Mouse (Mus musculus) T-helper 2 cell (primary cell): ENCODE measurements around the gene Rrp12.
"Not testable (repeated sequence)": the region's sequence is repeated elsewhere in the genome, so short reads cannot be mapped to it uniquely, and the experiment has no call there.

Experiments
- in situ Hi-C: fragments of 300-600 bp; cut with MboI, MseI; formaldehyde crosslinking; loops from one replicate; pipeline ENCODE4 v1.15.1; 2025; ENCODE audit warnings: high pct_unique_total_duplicates

Rrp12 gene

DNA sequence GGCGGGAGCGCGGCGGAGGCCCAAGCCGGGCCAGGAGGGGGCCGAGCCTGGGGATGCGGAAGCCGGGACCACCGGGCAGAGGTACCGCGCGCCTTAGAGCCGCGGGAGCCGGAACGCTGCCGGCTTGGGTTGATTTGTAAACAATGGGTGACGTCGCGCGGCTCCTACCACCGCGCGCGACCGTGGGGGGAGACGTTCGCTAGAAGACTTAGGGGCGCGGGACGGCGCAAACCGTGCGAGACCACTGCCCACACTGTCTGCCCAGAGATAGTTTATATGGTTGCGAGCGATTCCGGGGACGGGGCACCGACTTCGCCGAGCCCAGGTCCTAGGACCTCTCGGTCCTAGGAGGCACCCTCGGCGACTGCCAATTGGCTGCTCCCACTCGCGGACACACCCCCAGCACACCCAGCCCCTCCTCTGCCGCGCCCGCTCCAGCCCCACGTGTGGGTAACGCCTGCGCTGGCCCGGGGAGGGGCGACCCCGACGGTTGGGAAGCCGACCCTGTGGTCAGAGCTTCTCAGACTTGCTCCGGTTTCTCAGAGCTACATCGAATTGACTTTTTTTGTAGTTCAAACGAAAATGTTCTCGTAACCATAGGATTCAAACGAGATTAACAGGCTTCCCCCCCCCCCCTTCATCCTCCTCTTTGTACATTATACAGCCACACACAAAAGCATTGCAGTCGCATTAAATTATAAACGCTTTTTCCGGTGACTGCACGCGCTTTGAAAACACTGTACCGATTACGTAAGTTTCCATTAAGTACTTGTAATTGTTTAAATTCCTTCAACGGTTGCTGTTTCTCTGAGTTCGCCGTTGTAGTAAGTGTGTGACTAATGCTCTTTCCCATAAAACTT, 47.8 kb downstream of the Rrp12 start, which contains the start of gene Frat2:
Frat2 (minus strand) TSS at position 141 of the 860 bp plus-strand sequence.
- in situ Hi-C loops: no loop called here

DNA sequence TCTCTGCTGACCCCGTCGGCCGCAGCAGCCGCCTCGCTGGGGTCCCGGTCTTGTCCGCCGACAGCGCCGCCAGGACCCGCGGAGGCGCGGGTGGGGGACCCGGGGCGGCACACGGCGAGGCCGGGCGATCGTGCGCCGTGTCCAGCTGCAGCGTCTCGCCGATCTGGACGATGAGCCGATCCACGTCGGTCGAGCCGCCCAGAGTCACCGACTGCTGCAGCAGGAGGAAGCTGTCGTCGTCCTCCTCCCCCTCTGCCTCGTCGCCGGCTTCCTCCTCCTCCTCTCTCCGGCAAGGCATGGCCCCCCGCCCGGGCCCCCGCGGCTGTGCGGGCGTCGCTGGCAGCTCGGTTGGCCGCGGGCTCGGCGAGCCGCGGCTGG, 48.4 kb downstream of the Rrp12 start:
- in situ Hi-C loops: not testable (repeated sequence)

DNA sequence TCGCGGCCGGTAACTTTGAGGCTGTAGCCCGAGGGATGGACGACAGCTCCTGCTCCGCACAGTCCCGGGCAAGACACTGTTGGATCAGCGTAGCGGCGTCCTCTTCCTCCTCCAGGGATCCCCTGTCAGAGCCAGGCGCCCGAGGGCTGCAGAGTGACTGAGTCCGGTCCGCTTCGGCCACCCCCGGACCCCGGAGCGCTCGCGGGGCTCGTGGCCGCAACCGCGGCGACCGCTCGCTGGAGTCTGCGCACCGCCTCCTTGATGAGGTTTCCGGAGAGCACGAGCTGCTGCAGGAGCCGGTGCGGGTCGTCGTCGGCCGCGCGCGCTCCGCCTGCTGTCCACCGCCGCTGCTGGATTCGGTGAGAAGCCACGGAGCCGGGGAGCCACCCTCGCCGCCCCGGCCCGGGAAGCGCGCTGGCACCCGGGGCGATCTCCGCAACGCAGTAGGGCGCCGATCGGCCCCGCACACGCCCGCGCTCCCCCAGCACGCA, 48.8 kb downstream of the Rrp12 start:
- in situ Hi-C loops: no loop called here

DNA sequence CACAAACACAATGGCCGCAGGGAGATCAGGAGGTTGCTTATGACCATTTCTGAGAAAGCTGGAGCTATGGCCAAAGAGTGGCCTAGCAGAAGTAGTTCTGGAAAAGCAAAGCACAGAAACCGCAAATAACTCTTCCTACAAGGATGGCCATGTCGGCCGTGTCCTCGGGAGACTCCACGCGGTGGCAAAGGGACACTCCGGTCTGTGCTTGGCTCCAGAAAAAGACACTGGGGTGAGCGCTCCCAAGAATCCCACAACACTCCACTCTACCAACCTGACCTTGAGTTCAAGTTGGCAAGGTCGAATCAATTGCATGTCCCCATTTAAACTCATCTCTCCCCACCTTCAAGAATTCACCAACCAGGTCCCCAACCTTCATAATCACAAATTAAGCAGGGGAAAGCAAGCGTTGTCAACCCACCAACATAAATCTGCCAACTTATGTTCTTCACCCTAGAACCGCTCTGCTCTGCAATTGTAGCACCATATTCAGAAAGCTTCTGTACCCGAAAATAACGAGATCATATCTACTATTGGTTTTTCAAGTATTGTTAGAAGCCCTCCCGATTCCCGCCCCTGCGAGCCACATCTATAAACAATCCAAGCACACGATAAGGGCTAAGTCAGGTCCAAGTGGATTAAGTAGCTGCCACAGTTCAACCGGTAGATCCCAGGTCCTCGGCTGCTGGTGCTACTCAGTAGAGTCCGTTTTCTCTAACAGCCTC, 49.4 kb downstream of the Rrp12 start:
- in situ Hi-C loops: no loop called here

DNA sequence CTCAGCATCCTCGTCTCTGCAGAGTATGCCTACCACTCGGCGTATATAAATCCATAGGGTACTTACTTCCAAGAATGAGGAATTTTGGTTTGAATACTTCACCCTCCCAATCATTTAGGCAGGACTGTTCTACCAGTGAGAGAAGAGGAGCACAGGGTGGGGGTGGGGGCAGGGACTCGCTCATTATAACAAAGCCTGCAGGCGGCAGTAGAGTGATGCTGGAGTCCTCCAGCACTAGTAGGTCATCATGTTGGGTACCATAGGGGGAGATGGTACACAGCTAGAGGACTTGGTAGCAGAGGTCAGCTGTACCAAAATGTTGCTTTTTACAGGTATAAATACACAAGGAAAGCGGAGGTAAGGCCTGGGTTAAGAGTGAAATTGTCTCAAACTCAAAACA, 51.6 kb downstream of the Rrp12 start:
- in situ Hi-C loops: no loop called here

DNA sequence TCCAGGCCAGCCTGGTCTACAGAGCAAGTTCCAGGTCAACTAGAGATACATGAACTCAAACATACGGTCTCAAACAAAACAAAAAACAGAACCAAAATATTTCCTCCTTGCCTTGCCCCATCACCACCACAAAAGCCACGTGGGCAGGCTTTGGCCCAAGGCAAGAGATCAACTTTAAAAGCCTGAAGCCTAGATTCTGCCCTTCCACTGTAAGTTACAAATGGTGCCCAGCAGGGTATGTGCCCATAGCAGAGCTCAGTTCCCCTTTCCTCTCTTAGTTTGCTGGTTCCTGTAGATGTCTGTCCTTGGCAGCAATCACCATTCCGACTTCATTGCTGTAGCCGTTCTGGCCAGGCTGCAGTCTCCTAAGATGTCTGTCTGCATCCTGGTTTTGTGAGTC, 53.3 kb downstream of the Rrp12 start:
- in situ Hi-C loops: no loop called here

DNA sequence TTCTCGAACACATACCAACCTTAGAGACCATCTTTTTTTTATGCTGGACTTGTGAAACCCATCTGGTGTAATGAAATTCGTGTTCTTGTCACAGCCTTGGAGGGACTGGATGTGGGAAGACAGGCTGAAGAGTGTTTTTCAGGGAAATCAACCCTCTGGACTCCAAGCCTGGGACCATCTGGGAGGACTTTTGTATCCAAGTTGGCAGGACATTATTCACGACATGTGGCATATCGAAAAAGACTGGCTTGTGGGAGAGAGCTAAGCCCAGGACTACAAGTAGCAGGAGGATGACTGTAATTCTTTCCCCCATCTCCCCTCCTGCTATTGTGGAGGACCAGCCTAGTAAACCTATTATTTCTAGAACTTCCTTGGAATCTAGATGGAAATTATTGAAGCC, 53.8 kb downstream of the Rrp12 start:
- in situ Hi-C loops: no loop called here

DNA sequence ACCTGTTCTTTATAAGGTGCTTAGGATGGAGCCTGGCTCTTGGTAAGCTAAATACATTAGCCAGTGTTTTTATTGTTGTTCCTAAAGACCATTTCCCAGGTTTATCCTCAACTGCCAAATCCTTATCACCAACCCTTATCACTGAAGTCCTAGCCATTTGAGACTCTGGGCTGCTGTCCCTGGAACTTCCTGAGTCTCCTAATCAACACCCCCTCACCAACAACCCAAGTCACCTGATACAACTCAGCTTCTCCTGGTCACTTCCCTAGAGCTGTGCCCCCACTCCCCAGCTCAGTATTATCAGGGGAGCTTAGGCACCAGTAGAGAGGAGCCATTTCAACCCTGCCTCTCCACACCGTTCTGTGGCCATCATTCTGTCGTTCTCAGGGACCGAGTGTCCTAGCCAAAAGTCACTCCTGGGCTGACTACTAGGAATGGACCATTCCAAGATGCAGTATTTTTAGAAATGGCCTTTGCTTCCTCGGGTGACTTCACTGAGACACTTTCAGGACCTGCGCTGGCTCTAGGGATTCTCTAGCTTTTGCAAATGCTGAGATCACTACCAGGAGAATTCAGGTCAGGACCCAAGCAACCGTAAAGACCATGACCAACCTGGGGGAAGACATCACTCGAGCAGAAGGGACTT, 54.7 kb downstream of the Rrp12 start:
- in situ Hi-C loops: no loop called here

DNA sequence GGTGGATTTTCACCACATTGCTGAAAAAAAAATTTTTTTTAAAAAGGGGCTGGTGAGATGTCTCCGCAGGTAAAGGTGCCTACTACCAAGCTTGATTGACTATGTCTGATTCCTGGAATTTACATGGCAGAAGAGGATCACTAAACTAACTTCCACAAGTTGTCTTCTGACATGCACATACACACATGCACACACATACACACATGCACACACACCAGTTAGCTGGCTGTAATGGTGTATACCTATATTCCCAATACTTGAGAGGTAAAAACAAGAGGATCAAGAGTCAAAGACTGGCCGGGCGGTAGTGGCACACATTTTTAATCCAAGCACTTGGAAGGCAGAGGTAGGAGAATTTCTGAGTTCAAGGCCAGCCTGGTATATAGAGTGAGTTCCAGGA, 56.3 kb downstream of the Rrp12 start:
- in situ Hi-C loops: no loop called here

DNA sequence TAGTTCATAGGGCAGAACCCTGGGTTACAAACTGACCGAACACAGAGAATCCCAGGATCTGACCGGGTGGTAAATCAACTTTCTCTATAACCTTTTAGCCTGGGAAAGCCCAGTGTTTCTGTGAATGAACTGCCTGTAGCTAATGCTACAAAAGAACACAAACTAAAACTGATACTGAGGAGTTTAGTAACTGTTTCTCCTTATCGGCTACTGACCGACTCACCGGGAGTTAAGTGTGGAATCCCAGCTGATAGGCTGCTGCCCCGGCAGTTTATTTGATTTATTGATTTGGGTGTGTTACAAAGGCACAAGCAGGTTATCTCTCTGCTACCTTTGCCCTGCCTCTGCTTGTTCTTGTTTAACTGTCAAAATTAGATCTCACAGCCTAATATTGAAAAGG, 57.2 kb downstream of the Rrp12 start:
- in situ Hi-C loops: no loop called here

DNA sequence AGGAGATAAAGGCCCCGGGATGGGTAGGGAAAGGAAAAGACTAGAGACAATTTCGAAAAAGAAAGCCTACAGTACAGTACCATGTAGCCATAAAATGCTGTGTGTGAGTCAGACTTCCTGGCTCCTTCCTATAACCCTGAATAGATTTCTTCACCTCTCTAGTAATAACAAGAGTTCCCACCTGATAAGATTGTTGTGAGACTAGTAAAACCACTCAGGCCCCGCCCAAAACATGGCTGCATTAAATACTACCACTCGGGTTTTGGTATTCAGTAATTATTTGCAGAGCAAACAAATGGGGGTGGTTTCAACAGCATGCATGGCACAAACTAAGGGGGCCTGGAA, 58.1 kb downstream of the Rrp12 start:
- in situ Hi-C loops: no loop called here

DNA sequence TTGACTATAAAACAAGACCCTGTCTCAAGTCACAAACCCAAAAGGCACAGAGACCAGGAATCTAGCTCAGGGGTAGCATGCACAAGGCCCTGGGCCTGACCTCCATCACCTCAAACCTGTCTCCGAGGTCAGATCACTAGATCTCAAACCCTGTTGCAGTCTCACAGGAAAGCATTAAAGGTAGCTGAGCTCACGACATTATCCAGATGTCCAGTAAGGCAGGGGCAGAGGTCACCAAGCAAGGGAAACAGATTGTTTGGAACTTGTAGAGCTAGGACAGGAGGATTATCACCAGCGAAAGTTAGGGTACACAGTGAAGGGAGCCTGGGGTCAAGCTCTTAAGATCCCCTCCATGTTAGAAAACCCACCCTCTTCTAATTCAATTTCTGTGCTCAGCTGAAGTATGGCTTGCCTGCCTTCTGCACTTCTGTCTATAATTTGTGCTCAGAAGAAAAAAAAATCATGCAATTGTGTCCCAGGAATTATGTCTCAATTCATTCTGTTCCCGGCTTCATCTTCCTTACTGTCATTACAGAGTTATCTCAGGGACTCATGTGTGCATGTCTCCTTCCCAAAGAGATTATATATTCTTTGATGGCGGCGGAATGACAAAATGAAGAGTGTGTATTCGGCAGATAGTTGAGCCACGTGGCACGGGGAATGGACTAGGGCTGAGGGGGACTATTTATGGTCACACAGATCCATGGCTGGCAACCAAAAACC, 58.6 kb downstream of the Rrp12 start:
- in situ Hi-C loops: no loop called here

DNA sequence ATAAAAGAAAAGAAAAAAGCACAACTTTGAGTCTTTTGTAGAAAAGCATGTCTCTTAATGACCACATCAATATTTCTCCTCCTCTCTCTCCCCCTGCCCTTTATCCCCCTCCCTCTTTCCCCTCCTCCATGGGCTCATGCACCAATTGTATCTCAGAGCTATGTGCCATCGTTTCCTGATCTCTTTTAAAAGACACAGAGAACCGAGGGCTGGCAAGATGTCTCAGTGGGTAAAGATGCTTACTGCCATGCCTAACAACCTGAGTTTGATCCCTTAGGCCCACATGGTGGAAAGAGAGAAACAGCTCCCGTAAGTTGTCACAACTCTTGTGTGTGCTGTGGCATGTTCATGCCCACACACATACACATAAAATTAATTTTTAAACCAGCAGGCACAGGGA, 59.3 kb downstream of the Rrp12 start:
- in situ Hi-C loops: no loop called here

DNA sequence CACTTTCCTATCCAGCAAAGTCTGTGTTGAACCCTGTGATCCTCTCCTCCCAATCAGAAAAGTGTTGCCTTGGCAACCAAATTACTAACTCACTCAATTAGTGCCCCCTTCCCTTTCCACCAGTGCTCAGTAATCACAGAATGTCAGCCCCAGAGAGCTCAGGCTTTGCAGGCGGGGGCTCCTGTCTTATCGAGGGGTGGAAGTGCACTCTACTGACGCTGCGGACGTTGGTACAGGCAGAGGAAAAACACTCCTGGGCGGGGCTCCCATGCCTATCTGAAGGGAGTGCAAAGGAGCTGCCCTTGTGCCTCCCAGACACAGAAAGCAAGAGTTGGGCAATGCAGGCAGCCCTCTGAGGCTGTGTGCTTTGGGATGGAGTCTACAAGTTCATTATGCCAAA, 60.2 kb downstream of the Rrp12 start:
- in situ Hi-C loops: no loop called here

DNA sequence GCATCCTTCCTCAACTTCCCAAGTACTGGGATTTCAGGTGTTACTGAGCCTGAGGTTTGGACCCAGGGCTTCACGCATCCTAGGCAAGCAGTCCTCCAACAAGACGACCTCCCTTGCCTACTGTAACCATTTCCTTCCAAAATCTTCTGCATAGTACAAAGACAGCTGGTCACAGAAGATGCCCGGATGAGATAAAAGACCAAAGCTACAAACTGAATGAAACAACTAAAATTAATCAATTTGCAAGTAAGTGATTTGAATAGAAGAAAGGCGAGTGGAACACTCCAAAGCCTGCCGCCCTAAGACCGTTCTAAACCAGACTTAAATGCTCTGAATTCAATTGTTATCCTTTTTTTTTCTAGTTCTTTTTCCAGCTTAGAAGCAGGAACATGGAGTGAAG, 60.6 kb downstream of the Rrp12 start:
- in situ Hi-C loops: no loop called here

DNA sequence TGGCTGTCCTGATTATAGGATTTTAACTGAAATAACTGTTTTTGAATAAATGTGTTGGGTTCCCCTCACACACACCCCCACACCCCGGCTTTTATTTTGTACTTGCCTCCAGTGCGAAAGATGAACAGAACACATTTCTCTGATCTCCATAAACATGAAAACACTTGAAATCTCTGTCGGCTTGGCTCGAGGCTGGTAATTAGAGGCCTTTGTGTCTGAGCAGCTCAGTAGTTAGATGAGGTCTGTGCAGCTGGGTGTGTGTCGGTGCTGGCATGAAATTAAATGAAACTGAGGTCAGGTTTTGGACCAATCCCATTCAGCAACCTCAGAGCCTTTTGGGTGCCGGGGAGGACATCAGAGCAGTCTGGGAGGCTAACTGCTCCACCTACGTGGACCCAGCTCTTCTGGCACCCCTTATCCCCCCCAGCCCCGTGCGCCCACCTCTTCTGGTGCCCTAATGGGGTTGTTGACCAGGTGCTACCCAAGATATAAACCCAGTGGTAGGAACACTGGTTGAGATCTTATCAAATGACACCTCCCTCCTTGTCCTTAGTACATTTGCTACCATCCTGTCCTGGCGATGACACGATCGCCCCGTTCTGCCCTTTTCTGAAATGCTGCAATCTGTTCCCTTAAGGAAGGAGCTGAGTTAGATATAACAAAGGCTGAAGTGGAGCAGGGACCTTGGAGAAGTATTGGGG, 63.3 kb downstream of the Rrp12 start:
- in situ Hi-C loops: no loop called here

DNA sequence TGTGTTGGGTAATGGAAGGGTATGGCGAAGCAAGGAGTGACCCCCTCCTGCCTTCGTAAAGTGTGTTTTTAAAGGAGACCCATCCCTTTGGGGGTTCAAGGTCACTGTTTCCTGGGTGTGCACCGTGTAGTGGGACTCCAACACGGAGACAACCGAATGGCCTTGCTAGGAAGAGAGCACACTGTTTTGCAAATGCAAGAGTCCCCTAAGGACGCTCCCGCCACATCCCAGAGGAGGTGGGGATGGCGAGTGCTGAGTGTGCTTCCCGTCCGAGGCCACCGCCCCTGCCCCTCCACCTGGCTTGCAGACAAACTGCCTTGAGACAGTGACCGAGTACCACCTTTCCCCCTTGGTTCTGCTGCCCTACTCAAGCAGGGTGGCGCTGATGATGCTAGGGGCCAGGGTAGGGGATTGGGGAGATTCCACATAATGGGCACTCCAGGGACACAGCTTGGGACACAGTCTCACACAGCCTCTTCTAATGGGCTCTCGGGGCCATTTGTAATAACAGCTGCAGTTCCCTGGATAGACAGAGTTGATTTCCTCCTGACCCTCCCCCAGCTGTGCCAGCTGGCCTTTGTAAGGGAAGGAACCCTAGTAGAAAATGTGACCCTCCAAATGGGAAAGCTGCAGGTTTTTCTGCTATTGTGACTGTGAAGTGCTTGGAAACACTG, 64.1 kb downstream of the Rrp12 start:
- in situ Hi-C loops: no loop called here

DNA sequence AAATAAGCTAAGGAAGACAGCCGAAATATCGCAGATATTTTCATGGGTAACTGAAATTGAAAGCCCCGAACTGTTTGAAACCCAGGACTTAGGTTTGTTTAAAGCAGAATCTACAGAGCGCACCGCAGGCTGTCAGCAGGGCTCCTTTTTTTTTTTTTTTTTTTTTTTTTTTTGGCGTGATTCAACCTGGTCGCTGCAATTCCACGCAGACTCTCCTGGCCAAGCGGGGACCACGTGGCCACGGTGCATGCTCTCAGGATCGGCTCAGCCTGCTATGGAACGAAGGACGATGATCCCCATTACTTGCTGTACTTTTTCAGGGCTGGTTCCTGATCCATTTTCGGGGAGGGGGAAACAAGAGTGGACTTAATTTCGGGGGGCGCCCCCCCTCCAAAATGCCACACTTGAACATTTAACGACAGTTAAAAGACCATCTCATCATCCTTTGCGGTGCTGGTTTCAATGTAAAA, 64.8 kb downstream of the Rrp12 start:
- in situ Hi-C loops: no loop called here

DNA sequence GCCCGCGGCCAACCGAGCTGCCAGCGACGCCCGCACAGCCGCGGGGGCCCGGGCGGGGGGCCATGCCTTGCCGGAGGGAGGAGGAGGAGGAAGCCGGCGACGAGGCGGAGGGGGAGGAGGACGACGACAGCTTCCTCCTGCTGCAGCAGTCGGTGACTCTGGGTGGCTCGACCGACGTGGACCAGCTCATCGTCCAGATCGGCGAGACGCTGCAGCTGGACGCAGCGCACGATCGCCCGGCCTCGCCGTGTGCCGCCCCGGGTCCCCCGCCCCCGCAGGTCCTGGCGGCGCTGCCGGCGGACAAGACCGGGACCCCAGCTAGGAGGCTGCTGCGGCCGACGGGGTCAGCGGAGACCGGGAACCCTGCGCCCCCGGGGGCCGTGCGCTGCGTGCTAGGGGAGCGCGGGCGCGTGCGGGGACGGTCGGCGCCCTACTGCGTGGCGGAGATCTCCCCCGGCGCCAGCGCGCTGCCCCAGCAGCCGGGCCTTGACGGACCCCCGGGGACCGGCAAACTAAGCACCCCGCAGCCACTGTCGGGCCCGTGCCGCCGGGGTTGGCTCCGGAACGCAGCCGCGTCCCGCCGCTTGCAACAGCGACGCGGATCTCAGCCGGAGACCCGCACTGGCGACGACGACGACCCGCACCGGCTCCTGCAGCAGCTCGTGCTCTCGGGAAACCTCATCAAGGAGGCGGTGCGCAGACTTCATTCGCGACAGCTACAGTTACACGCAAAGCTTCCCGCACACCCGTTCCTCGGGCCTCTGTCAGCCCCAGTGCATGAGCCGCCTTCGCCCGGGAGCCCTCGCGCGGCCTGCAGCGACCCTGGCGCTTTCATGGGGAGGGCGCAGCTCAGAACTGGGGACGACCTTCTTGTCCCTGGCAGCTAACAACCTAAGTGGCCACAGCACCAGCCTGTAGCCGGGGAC, 65.6 kb downstream of the Rrp12 start:
- in situ Hi-C loops: no loop called here
